Mouse (Mus musculus): ENCODE measurements around the gene Chst3. TPM values are rescaled to one million over a fixed set of nuclear protein-coding genes. Genes with fewer than 3 reads are reported as not detected.

Chst3 gene
- total and polyA plus RNA-seq, 2 experiments from 2014 or later = 0.89 to 5.5 TPM

DNA sequence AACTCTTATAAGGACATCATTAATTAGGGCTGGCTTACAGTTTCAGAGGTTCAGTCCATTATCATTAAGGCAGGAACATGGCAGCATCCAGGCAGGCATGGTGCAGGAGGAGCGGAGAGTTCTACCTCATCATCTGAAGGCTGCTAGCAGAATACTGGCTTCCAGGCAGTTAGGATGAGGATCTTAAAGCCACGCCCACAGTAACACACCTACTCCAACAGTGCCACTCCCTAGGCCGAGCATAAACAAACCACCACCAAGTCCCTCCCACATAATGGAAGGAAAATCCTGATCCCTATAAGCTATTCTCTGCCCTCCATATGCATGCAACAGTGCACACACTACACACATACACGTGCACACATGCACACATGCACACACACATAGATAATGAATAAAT, 46.8 kb downstream of the Chst3 start:
- no peak for DNase-seq (ENCODE audit: low spot score)
- Histone ChIP-seq H3K9me3 (ENCODE audit: low read length) (no peaks in the 10 kb centered on the region), H3K4me2 (ENCODE audit: low read depth, low read length, poor library complexity, severe bottlenecking) (no peak overlapping the region), H3K27me3 (ENCODE audit: insufficient read depth, low read length) (no peaks in the 10 kb centered on the region), H3K36me3 (ENCODE audit: insufficient read depth, low read length) (no peaks in the 10 kb centered on the region), H3K4me3 (ENCODE audit: low read depth, low read length) (no peak overlapping the region), H3K4me1 (ENCODE audit: insufficient read depth, low read length) (no peaks in the 10 kb centered on the region), H3K9ac (replicated peaks; ENCODE audit: low read length, poor library complexity, severe bottlenecking) (no peak overlapping the region), H3K27ac (ENCODE audit: low read depth, low read length) (no peak overlapping the region)
- TF ChIP-seq CTCF (IDR thresholded peaks at IDR 0.05) = no peak
- ATAC-seq (ENCODE audit: low FRiP score) = no peak
- 87% methylated on average over 4 of the region's 4 CpGs for WGBS

DNA sequence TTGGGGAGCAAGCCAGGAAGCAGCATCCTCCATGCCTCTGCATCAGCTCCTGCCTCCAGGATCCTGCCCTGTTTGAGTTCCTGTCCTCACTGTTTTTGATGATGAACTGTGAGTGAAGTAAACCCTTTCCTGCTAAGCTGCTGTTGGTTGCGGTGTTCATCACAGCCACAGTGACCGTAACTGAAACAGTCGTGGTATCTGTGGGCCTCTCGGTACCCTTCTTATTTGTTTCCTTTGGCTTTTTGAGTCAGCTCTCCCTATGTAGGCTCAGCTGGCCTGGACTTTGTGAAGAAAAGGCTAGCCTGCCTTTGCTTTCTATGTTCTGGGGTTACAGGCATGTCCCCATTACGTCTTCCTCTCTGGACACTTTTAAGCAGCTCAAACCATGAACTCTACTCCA, 47.7 kb downstream of the Chst3 start:
- Histone ChIP-seq H3K27ac (ENCODE audit: low read depth, low read length) (no peak overlapping the region), H3K4me1 (ENCODE audit: insufficient read depth, low read length) (no peaks in the 10 kb centered on the region), H3K9ac (replicated peaks; ENCODE audit: low read length, poor library complexity, severe bottlenecking) (no peak overlapping the region), H3K4me3 (ENCODE audit: low read depth, low read length) (no peak overlapping the region), H3K4me2 (ENCODE audit: low read depth, low read length, poor library complexity, severe bottlenecking) (no peak overlapping the region), H3K36me3 (ENCODE audit: insufficient read depth, low read length) (no peaks in the 10 kb centered on the region), H3K9me3 (ENCODE audit: low read length) (no peaks in the 10 kb centered on the region), H3K27me3 (ENCODE audit: insufficient read depth, low read length) (no peaks in the 10 kb centered on the region)
- WGBS = 92% methylated on average over 5 of the region's 5 CpGs
- ATAC-seq (ENCODE audit: low FRiP score) = no peak
- TF ChIP-seq CTCF (IDR thresholded peaks at IDR 0.05) = no peak
- DNase-seq (ENCODE audit: low spot score) = no peak

DNA sequence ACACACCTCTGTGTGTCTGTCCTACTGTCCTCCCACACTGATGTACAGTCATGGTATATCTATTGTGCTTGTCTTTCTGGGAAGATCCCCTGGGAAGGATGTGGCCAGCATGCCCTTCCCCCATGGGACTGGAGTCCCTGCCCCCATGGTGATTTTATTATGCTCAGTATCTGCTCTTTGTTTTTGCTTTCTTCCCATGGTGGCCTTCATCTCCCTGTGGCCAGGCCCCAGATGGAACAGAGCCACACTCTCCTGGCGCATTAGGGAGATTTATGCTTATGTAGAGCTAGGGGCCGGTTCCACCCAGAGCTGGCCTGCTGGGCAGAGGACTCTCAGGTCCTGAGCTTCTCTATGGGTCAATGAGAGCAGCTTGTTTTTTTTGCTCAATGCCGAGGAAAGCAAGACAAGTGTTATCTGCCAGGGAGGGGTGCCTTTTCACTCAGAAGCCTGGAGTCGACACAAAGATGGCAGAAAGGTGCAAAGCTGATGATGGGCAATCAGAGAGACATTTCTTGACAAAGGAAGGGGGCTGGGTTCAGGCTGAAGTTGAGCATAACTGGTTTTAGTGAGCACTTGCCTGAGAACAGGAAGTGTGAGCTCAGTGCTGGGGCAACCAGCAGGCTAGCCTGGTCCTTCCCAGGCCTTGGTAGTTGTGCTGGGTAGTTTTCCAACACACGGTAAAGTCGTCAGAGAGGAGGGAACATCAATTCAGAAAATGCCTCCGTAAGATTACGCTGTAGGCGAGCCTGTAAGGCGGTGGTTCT, 48.6 kb downstream of the Chst3 start:
- Histone ChIP-seq H3K4me1 (ENCODE audit: insufficient read depth, low read length) (no peaks in the 10 kb centered on the region), H3K9me3 (ENCODE audit: low read length) (no peaks in the 10 kb centered on the region), H3K4me2 (ENCODE audit: low read depth, low read length, poor library complexity, severe bottlenecking) (no peak overlapping the region), H3K9ac (replicated peaks; ENCODE audit: low read length, poor library complexity, severe bottlenecking) (no peak overlapping the region), H3K4me3 (ENCODE audit: low read depth, low read length) (no peak overlapping the region), H3K36me3 (ENCODE audit: insufficient read depth, low read length) (no peaks in the 10 kb centered on the region), H3K27me3 (ENCODE audit: insufficient read depth, low read length) (no peaks in the 10 kb centered on the region), H3K27ac (ENCODE audit: low read depth, low read length) (no peak overlapping the region)
- WGBS = 86% methylated on average over 10 of the region's 10 CpGs
- DNase-seq (ENCODE audit: low spot score) (no peak), ATAC-seq (ENCODE audit: low FRiP score) (no peak)
- TF ChIP-seq CTCF (IDR thresholded peaks at IDR 0.05) = no peak

GRCm38 (mm10) chr10:60168960-60169359, 50.1 kb downstream of the Chst3 start:
- Histone ChIP-seq H3K9me3 (ENCODE audit: low read length) (no peaks in the 10 kb centered on the region), H3K9ac (replicated peaks; ENCODE audit: low read length, poor library complexity, severe bottlenecking) (no peak overlapping the region), H3K36me3 (ENCODE audit: insufficient read depth, low read length) (no peaks in the 10 kb centered on the region), H3K4me2 (ENCODE audit: low read depth, low read length, poor library complexity, severe bottlenecking) (no peak overlapping the region), H3K27ac (ENCODE audit: low read depth, low read length) (no peak overlapping the region), H3K27me3 (ENCODE audit: insufficient read depth, low read length) (no peaks in the 10 kb centered on the region), H3K4me1 (ENCODE audit: insufficient read depth, low read length) (no peaks in the 10 kb centered on the region), H3K4me3 (ENCODE audit: low read depth, low read length) (no peak overlapping the region)
- TF ChIP-seq CTCF (IDR thresholded peaks at IDR 0.05) = no peak
- 58% methylated on average over 3 of the region's 3 CpGs for WGBS
- ATAC-seq (ENCODE audit: low FRiP score) = no peak
- no peak for DNase-seq (ENCODE audit: low spot score)

DNA sequence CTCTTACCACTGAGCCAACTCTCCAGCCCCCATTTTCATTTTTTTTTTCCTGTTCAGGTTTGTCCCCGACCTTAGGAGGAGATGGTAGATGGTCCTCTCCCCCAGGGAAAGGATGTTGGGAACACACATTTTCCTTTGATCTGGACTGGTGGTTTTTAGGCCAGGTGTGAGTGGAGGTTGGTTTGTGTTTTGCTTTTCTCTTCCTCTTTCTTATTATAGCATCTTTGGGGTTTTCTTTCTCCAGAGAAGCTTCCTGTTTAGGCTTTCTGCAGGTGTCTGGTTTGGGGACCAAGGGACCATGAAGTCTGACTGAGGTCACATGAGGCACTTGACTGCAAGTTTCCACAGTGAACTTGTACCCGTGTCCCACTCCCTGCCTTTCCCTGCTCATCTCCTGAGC, 50.8 kb downstream of the Chst3 start:
- H3K27ac ChIP-seq (ENCODE audit: low read depth, low read length) = no peak overlapping the region
- H3K4me3 ChIP-seq (ENCODE audit: low read depth, low read length) = no peak overlapping the region
- H3K27me3 ChIP-seq (ENCODE audit: insufficient read depth, low read length) = no peaks in the 10 kb centered on the region
- H3K4me2 ChIP-seq (ENCODE audit: low read depth, low read length, poor library complexity, severe bottlenecking) = no peak overlapping the region
- no peak overlapping the region for H3K9ac ChIP-seq (replicated peaks; ENCODE audit: low read length, poor library complexity, severe bottlenecking)
- DNase-seq (ENCODE audit: low spot score) (no peak), ATAC-seq (ENCODE audit: low FRiP score) (no peak)
- no peaks in the 10 kb centered on the region for H3K9me3 ChIP-seq (ENCODE audit: low read length)
- no peaks in the 10 kb centered on the region for H3K36me3 ChIP-seq (ENCODE audit: insufficient read depth, low read length)
- no peaks in the 10 kb centered on the region for H3K4me1 ChIP-seq (ENCODE audit: insufficient read depth, low read length)
- 80% methylated on average over 2 of the region's 2 CpGs for WGBS
- no peak for TF ChIP-seq CTCF (IDR thresholded peaks at IDR 0.05)

GRCm38 (mm10) chr10:60166068-60166467, 53.0 kb downstream of the Chst3 start:
- ATAC-seq (ENCODE audit: low FRiP score) = no peak

More at GRCm38 (mm10) chr10:60166068-60166467, 53.0 kb downstream of the Chst3 start:
- no peaks in the 10 kb centered on the region for H3K9me3 ChIP-seq (ENCODE audit: low read length)
- H3K9ac ChIP-seq (replicated peaks; ENCODE audit: low read length, poor library complexity, severe bottlenecking) = no peak overlapping the region
- H3K4me1 ChIP-seq (ENCODE audit: insufficient read depth, low read length) = no peaks in the 10 kb centered on the region
- 27% methylated on average over 3 of the region's 3 CpGs for WGBS
- DNase-seq (ENCODE audit: low spot score) = no peak
- no peaks in the 10 kb centered on the region for H3K36me3 ChIP-seq (ENCODE audit: insufficient read depth, low read length)
- no peak overlapping the region for H3K4me2 ChIP-seq (ENCODE audit: low read depth, low read length, poor library complexity, severe bottlenecking)
- no peak overlapping the region for H3K4me3 ChIP-seq (ENCODE audit: low read depth, low read length)
- H3K27me3 ChIP-seq (ENCODE audit: insufficient read depth, low read length) = no peaks in the 10 kb centered on the region
- no peak overlapping the region for H3K27ac ChIP-seq (ENCODE audit: low read depth, low read length)
- TF ChIP-seq CTCF (IDR thresholded peaks at IDR 0.05) = no peak

All from midbrain, postnatal 0 days (tissue).